Mouse (Mus musculus): Measurements from ENCODE around the gene Pdp2. TPM values are rescaled to one million over a fixed set of nuclear protein-coding genes. Genes with fewer than 3 reads are reported as not detected.

The Pdp2 gene
- polyA plus RNA-seq, 1 experiment from 2014 or later, result 14.1 TPM

- H3K36me3 ChIP-seq (replicated peaks; ENCODE audit: control insufficient read depth, insufficient read depth, low read depth, low read length), result no peaks in the 10 kb centered on the region
- H3K9me3 ChIP-seq (replicated peaks; ENCODE audit: control insufficient read depth, low read length), result no peaks in the 10 kb centered on the region
- H3K4me1 ChIP-seq (ENCODE audit: control insufficient read depth, insufficient read depth, low read length), result no peaks in the 10 kb centered on the region; the same call in 1 of the 2 replicates
- DNase-seq (ENCODE audit: low spot score) (peak; percentile 66), ATAC-seq (replicated peaks; ENCODE audit: insufficient number of reproducible peaks, low FRiP score, low TSS enrichment, low read depth) (peak; percentile 63)
- H3K27ac ChIP-seq (replicated peaks; ENCODE audit: low read depth, low read length), result no peak within 1 kb of the TSS
- WGBS, result 0% methylated on average over 27 of the region's 28 CpGs
- peaks cover 14% of the 10 kb centered on the region for H3K27me3 ChIP-seq (ENCODE audit: control insufficient read depth, insufficient read depth, low read length)
- H3K4me3 ChIP-seq (ENCODE audit: low read depth, low read length), result peak within 1 kb of the TSS; percentile 31
- peak within 1 kb of the TSS; percentile 32; the same call in 1 of the 2 replicates for H3K9ac ChIP-seq (replicated peaks; ENCODE audit: low read length)
- H3K4me2 ChIP-seq (ENCODE audit: low read depth, low read length), result peak within 1 kb of the TSS; percentile 48
Observed at GRCm38 (mm10) chr8:104630981-104631663, 39.9 kb downstream of the Pdp2 start, which contains the start of gene Rrad. TSS of gene Rrad (minus strand) at chr8:104631327.

- no peaks in the 10 kb centered on the region for H3K9me3 ChIP-seq (replicated peaks; ENCODE audit: control insufficient read depth, low read length)
- no peak overlapping the region for H3K4me3 ChIP-seq (ENCODE audit: low read depth, low read length)
- ATAC-seq (replicated peaks; ENCODE audit: insufficient number of reproducible peaks, low FRiP score, low TSS enrichment, low read depth), result no peak
- H3K9ac ChIP-seq (replicated peaks; ENCODE audit: low read length), result no peak overlapping the region
- no peak overlapping the region for H3K27ac ChIP-seq (replicated peaks; ENCODE audit: low read depth, low read length)
- no peaks in the 10 kb centered on the region; the same call in 1 of the 2 replicates for H3K4me1 ChIP-seq (ENCODE audit: control insufficient read depth, insufficient read depth, low read length)
- H3K27me3 ChIP-seq (ENCODE audit: control insufficient read depth, insufficient read depth, low read length), result peaks cover 14% of the 10 kb centered on the region
- H3K36me3 ChIP-seq (replicated peaks; ENCODE audit: control insufficient read depth, insufficient read depth, low read depth, low read length), result no peaks in the 10 kb centered on the region
- no peak for DNase-seq (ENCODE audit: low spot score)
- 38% methylated on average over 5 of the region's 5 CpGs for WGBS
- H3K4me2 ChIP-seq (ENCODE audit: low read depth, low read length), result no peak overlapping the region
Observed at GRCm38 (mm10) chr8:104631975-104632374, 40.7 kb downstream of the Pdp2 start.

GRCm38 (mm10) chr8:104632486-104632885 is 41.2 kb downstream of the Pdp2 start:
- no peaks in the 10 kb centered on the region for H3K36me3 ChIP-seq (replicated peaks; ENCODE audit: control insufficient read depth, insufficient read depth, low read depth, low read length)
- H3K4me2 ChIP-seq (ENCODE audit: low read depth, low read length), result no peak overlapping the region
- H3K4me1 ChIP-seq (ENCODE audit: control insufficient read depth, insufficient read depth, low read length), result no peaks in the 10 kb centered on the region; the same call in 1 of the 2 replicates
- H3K9ac ChIP-seq (replicated peaks; ENCODE audit: low read length), result no peak overlapping the region
- H3K27ac ChIP-seq (replicated peaks; ENCODE audit: low read depth, low read length), result no peak overlapping the region
- peaks cover 14% of the 10 kb centered on the region for H3K27me3 ChIP-seq (ENCODE audit: control insufficient read depth, insufficient read depth, low read length)
- ATAC-seq (replicated peaks; ENCODE audit: insufficient number of reproducible peaks, low FRiP score, low TSS enrichment, low read depth), result no peak
- 61% methylated on average over 6 of the region's 6 CpGs for WGBS
- DNase-seq (ENCODE audit: low spot score), result no peak
- no peak overlapping the region for H3K4me3 ChIP-seq (ENCODE audit: low read depth, low read length)
- no peaks in the 10 kb centered on the region for H3K9me3 ChIP-seq (replicated peaks; ENCODE audit: control insufficient read depth, low read length)

GRCm38 (mm10) chr8:104633156-104633744 is 42.0 kb downstream of the Pdp2 start:
- Histone ChIP-seq H3K4me2 (ENCODE audit: low read depth, low read length) (no peak overlapping the region), H3K9me3 (replicated peaks; ENCODE audit: control insufficient read depth, low read length) (no peaks in the 10 kb centered on the region), H3K36me3 (replicated peaks; ENCODE audit: control insufficient read depth, insufficient read depth, low read depth, low read length) (no peaks in the 10 kb centered on the region), H3K27ac (replicated peaks; ENCODE audit: low read depth, low read length) (no peak overlapping the region), H3K4me3 (ENCODE audit: low read depth, low read length) (no peak overlapping the region), H3K27me3 (ENCODE audit: control insufficient read depth, insufficient read depth, low read length) (peaks cover 14% of the 10 kb centered on the region), H3K4me1 (ENCODE audit: control insufficient read depth, insufficient read depth, low read length) (no peaks in the 10 kb centered on the region; the same call in 1 of the 2 replicates), H3K9ac (replicated peaks; ENCODE audit: low read length) (no peak overlapping the region)
- WGBS, result 63% methylated on average over 9 of the region's 9 CpGs
- no peak for ATAC-seq (replicated peaks; ENCODE audit: insufficient number of reproducible peaks, low FRiP score, low TSS enrichment, low read depth)
- no peak for DNase-seq (ENCODE audit: low spot score)

- ATAC-seq (replicated peaks; ENCODE audit: insufficient number of reproducible peaks, low FRiP score, low TSS enrichment, low read depth) (no peak), DNase-seq (ENCODE audit: low spot score) (no peak)
- Histone ChIP-seq H3K27ac (replicated peaks; ENCODE audit: low read depth, low read length) (no peak overlapping the region), H3K4me3 (ENCODE audit: low read depth, low read length) (no peak overlapping the region), H3K4me1 (ENCODE audit: control insufficient read depth, insufficient read depth, low read length) (no peaks in the 10 kb centered on the region; the same call in 1 of the 2 replicates), H3K36me3 (replicated peaks; ENCODE audit: control insufficient read depth, insufficient read depth, low read depth, low read length) (no peaks in the 10 kb centered on the region; the same call in 1 of the 2 replicates), H3K4me2 (ENCODE audit: low read depth, low read length) (no peak overlapping the region), H3K9ac (replicated peaks; ENCODE audit: low read length) (no peak overlapping the region), H3K27me3 (ENCODE audit: control insufficient read depth, insufficient read depth, low read length) (peaks cover 9% of the 10 kb centered on the region), H3K9me3 (replicated peaks; ENCODE audit: control insufficient read depth, low read length) (no peaks in the 10 kb centered on the region)
- 86% methylated on average over 3 of the region's 3 CpGs for WGBS
Observed at GRCm38 (mm10) chr8:104635004-104635710, 43.9 kb downstream of the Pdp2 start.

GRCm38 (mm10) chr8:104638010-104638409 is 46.8 kb downstream of the Pdp2 start:
- Histone ChIP-seq H3K4me1 (ENCODE audit: control insufficient read depth, insufficient read depth, low read length) (peaks cover 2% of the 10 kb centered on the region; the same call in 1 of the 2 replicates), H3K9me3 (replicated peaks; ENCODE audit: control insufficient read depth, low read length) (no peaks in the 10 kb centered on the region), H3K27ac (replicated peaks; ENCODE audit: low read depth, low read length) (no peak overlapping the region), H3K36me3 (replicated peaks; ENCODE audit: control insufficient read depth, insufficient read depth, low read depth, low read length) (no peaks in the 10 kb centered on the region; the same call in 1 of the 2 replicates), H3K4me3 (ENCODE audit: low read depth, low read length) (no peak overlapping the region), H3K27me3 (ENCODE audit: control insufficient read depth, insufficient read depth, low read length) (no peaks in the 10 kb centered on the region), H3K4me2 (ENCODE audit: low read depth, low read length) (no peak overlapping the region), H3K9ac (replicated peaks; ENCODE audit: low read length) (no peak overlapping the region)
- no peak for ATAC-seq (replicated peaks; ENCODE audit: insufficient number of reproducible peaks, low FRiP score, low TSS enrichment, low read depth)
- DNase-seq (ENCODE audit: low spot score), result no peak
- WGBS, result 92% methylated on average over 6 of the region's 6 CpGs

GRCm38 (mm10) chr8:104640241-104640640 is 49.0 kb downstream of the Pdp2 start:
- Histone ChIP-seq H3K4me3 (ENCODE audit: low read depth, low read length) (no peak overlapping the region), H3K36me3 (replicated peaks; ENCODE audit: control insufficient read depth, insufficient read depth, low read depth, low read length) (no peaks in the 10 kb centered on the region; the same call in 1 of the 2 replicates), H3K9ac (replicated peaks; ENCODE audit: low read length) (no peak overlapping the region), H3K4me1 (ENCODE audit: control insufficient read depth, insufficient read depth, low read length) (peaks cover 2% of the 10 kb centered on the region; the same call in 1 of the 2 replicates), H3K4me2 (ENCODE audit: low read depth, low read length) (no peak overlapping the region; the same call in none of the 2 replicates), H3K9me3 (replicated peaks; ENCODE audit: control insufficient read depth, low read length) (no peaks in the 10 kb centered on the region), H3K27me3 (ENCODE audit: control insufficient read depth, insufficient read depth, low read length) (no peaks in the 10 kb centered on the region), H3K27ac (replicated peaks; ENCODE audit: low read depth, low read length) (no peak overlapping the region)
- DNase-seq (ENCODE audit: low spot score) (no peak), ATAC-seq (replicated peaks; ENCODE audit: insufficient number of reproducible peaks, low FRiP score, low TSS enrichment, low read depth) (no peak)
- 89% methylated on average over 7 of the region's 7 CpGs for WGBS
